Mouse (Mus musculus) G1E-ER4 (cell line): Measurements from ENCODE around the gene Smap1. TPM values are rescaled to one million over a fixed set of nuclear protein-coding genes. Genes with fewer than 3 reads are reported as not detected.

ENCODE experiments used
- GATA1 ChIP-seq: IDR thresholded peaks from one replicate; pipeline ENCODE4 v1.8.0; 2012; ENCODE audit warnings: low read length, inconsistent platforms
- polyA plus RNA-seq: library from polyadenylated mRNA; stranded (reverse); fragments of >175 nt; gene quantifications from 2 replicates; pipeline ENCODE4 v1.2.3, GENCODE M21; 2012

The Smap1 gene
- polyA plus RNA-seq, 1 experiment = 50.7 TPM

DNA sequence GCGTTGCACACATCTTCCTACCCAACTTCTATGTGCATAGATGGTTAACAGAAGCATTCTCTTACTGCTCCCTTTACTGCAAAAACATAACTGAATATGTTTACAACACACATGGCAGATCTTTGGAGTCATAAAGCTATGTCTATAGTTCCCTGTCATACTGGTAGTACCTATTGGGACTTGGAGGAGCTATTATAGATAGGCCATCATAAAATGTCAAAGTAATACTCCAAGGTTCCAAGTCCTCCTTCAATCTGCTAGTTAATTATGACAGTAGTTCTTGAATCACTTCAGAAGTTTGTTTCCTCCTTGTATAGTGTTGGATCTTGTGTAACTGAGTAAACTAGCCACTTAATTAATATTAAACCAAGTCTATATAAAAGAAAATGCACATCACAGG is 49.9 kb downstream of the Smap1 start:
- no peak for TF ChIP-seq GATA1

DNA sequence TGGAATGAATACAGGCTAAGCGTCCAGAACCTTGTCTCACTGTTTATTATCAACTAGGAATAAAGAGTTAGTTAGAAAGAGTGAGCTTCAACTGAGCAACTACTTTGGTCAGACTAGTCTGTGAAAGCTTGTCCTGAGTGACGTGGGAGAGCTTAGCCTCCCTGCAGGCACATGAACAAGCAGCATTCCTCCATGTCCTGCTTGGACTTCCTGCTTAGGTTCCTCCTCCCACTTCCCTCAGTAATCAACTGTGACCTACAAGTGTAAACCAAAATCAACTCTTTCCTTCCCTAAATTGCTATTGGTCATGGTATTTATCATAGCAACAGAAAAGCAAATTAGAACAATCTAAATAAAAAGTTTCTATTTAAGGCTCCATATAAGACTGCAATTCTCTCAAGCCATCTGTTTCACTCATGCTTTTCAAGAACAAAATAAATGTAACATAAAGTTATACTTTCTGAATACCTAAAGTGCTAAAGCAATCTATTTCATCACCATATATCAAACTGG is 54.7 kb downstream of the Smap1 start:
- no peak for TF ChIP-seq GATA1

DNA sequence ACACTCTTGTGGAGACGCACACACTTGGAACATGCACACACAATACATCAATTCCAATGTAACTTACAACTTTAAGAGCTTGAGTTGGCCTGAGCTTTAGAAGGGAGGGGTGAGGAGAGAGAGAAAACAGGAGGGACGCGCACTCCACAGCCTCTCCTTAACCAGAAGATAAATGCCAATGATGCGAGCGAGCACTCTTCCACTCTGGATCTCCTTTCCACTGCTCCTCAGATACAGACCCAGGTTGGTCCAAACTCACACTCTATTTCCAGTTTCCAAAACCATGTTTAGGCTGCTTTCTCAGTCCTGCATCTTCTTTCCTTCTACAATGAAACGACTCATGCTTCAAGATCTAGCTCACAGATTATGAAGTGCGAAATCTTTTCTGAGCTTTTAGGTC is 56.6 kb downstream of the Smap1 start:
- no peak for TF ChIP-seq GATA1

DNA sequence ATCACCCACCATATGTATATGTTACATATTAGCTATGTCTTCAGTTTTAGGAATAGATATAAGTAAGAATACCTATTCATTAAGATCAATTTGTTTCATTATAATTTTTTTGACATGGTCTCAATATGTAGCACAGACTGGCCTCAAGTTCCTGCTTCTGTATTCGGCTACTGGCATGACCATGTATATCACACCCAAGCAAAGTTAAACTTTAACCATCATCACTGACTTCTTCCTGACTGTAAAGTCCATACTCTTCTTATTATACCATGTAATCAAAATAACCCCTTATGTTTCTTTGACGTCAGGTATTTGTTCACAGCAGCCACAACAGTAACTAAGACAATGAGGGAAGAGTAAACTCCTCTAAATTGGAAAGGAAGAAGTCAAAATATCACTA is 61.2 kb downstream of the Smap1 start:
- TF ChIP-seq GATA1 = no peak

DNA sequence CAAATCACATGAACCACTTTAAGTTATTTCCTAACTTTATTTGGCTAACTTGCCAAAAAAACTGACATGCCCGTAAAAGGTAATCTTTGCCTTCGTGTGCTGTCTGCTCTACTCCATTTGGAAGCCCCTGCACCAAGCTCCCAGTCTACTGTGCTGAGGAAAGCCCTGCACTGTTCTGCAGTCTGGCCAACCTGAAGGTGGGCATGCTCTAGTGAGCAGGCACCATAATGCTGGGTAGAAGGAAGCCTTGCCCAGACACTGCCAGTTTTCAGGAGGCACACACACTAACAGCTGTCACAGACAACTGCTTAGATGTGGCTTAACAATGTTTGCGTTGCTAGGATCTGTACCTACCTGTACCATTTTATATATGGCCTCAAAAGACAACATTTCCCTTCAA is 66.5 kb downstream of the Smap1 start:
- TF ChIP-seq GATA1 = no peak

DNA sequence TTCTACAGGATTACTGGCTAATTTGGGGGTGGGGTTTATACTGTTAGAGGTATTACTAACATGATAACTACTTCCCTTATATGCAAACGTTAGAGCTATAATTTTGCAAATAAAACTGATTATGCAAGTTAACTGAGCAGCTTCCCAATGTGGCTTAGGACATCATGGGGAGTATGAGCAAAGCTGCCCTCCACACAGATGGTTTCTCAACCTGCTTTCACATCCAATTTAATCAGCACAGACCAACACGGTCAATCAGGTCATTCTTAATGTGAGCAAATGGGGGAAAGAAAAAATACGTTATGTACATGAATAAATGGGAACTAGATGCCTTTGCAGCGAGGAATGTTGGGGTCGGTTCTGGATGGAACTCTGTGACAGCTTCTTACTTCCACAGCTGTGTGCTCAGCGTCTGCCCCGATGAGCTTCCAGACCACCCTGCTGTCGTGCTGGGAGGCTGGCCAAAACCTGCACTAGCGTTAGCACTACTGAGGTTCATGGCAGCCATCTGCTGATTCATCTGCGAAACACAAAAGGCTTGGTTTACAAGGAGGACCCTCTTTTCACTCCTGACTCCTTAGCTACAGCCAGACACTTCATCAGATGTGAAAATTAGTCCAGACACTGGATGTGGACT is 76.0 kb downstream of the Smap1 start:
- no peak for TF ChIP-seq GATA1

DNA sequence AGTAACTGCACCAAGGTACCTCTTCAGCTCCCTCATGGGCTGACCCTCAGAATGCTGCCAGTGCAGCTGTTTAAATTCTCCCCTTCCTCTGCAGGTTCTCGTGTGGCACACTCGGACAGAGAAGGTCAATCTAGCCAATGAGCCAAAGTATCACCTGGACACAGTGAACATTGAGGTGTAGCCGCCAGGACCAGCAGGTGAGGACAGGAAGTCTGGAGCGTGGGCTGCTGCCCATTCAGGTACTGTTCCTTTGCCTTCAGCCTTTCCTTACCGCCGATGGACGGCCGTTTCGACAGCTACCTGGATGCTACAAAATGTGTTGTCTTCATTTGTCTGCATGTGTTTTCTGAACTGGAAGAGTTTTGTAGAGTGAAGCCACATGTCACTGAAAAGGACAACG is 77.1 kb downstream of the Smap1 start:
- TF ChIP-seq GATA1 = no peak

DNA sequence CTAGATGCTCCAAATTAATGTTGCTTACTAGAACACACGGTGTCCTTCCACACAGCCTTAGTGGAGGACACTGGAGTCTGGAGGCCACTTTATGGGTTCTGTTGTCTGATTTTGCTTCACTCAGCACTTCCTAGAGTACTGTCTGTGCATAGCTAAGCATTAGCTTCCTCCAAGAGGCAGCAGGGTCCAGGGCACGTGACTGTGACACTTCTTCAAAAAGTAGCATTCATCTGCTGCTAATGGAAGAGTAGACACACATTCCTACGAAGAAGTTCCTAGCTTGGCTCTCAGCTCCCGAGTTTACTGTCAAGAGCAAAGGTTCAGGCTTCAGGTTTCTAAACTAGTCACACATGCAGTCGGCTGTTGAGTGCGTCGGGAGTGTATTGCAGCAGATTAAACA is 78.3 kb downstream of the Smap1 start:
- no peak for TF ChIP-seq GATA1

DNA sequence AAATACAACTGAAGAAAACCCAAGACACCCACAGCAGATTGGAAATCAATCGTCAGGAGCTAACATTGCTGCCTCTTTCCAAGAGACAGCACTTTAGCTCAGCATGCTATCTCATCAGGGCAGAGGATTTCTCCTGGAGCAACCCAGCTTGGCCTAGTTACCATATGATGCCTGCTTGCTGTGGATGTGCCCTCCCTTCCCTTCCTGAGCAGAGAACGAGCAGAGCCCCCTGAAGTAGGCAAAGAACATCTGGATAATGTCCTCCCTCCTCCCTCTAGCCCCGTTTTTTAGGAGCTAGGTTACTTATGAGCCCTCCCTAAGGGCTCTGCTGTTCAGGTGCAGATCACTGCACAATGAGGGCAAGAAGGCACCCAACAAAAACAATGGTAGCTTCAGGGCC is 79.5 kb downstream of the Smap1 start:
- no peak for TF ChIP-seq GATA1

DNA sequence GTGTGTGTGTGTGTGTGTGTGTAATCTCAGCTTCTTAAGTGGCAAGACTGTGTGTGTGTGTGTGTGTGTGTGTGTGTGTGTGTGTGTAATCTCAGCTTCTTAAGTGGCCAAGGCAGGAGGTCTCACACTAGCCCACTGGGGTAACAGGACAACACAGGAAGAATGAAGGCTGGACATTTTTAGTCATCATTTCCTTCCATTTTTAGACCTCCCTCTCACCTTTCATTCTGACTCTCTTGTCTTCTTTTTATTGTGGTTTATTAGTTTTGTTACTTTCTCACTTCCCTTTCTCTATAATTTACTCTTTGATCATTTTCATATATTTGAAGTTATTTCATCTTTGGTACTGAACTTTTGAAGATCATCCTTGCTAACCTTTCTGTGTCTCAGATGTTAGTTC is 81.2 kb downstream of the Smap1 start:
- no peak for TF ChIP-seq GATA1

DNA sequence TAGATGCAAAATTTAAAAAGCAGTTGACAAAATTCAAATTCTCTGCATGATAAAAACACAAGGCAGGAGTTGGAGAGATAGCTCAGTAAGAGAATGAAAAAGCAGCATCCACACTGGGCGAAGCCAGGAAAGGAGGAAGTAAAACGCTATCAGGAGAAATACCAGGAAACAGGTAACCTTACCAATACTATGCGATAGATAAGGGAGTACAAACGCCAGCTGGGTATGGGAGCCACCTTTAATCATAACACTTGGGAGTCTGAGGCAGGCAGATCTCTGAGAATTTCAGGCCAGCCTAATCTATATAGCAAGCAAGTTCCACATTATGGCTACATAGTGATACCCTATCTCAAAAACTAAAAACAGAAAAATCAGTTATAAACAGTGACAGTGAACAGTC is 85.5 kb downstream of the Smap1 start:
- peak; percentile 89 for TF ChIP-seq GATA1

DNA sequence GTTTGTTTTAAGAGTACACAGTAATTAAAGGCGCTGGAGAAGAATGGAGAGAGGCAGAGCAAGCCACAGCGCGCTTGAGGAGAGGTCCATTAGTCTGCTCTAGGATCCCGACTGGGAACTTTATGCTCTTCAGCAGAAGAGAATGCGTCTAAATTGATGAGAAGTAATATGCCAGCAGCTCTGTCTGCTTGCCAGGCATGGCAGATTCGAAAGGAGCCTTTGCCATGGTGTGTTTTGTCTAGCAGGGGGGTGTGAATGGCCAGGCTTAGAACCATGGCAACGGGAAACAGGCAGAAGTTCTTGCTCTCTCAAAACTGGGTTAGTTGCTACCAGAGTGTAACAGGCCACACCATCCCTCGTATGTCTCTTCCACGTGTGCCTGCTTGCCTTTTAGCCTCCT is 87.3 kb downstream of the Smap1 start:
- no peak for TF ChIP-seq GATA1

DNA sequence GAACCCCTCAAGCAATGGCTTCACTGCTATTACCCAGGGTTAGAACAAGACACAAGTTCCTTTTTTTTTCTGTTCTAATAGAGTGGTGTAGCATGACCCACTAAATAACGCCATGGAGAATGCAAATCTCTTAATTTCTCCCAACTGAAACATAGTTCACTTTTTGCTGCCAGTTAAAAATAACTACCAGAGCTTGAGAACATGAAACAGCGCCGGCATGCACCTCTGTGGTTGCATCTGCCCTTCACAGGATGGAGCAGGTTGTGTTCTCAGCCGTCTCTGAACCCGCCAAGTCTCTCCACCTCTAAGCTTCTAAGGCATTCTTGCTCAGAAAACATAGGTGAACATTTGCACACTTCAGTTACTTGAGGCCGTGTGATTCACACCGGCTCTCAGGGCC is 87.9 kb downstream of the Smap1 start:
- no peak for TF ChIP-seq GATA1

DNA sequence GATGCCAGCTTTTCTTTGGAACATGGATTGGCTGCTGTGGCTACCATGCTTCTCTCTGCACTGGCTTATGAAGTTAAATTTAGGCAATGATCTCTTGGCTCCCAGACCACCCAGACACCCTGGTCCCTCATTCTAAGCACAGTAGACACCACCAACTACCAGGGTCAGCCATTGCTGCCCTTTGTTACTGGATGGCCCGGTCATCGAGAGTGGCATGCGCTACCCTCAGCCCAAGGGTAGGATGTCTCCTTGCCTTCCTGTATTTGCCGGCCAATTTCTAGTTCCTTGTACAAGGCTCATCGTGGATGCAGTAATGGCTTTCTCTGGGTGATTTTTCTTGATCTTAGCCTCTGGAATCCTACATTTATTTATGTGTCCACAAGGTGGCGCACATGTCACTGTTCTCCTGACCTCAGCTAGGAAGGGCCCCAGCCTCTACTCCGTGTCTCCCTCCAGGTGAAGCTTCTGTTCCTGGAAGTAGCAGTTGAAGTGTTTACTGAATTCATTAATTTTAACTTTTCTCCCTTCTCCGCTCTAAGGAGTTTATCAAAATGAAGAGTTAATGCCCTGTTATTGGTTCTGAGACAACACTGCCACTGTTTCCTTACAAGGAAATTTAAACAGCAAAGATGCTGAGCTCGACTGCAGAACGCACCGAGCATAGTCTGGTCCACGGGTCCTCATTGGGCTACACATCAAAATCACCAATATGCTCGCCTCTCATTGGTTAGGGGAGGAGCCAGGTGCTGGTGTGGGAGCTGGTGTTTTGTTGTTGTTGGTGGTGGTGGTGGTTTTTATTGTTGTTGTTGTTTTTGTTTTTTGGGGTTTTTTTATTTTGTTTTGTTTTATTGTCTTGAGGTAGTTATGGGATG is 95.0 kb downstream of the Smap1 start:
- no peak for TF ChIP-seq GATA1

DNA sequence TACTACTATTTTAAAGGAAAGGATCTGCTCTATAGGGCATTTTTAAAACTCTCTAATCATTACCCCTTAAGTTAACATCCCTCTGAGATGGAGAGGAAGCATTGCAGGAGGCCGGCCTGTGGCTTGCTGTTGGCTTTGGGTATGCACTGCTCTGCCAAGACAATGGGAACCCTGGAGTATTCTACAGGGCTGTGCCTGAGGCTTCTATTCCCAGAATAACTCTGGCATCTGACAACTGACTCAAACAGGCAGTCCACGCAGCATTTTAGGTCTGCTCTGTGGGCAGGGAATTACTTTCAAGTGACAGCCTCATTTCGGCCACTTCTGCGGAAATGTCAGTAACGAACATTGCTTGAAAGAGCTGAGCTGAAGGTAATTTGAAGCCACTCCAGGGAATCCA is 100.5 kb downstream of the Smap1 start:
- no peak for TF ChIP-seq GATA1

DNA sequence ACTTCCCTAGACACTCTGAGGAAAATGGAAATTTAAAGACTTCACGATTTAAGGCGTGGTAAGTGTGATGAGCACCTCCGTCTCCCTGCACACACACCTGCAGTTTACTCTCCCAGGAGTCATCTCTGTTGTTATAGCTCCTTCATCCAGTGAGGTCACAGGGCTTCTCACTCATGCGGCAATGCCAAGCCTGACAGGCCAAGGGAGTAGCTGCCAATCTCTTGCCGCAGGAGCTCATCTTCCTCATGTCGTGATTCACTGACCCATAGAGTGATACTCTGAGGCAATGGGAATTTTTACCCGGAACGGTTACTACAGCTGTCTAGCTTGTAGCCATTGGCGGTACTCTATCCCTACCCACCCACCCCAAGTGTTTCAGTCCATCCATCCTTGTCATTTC is 123.8 kb downstream of the Smap1 start:
- no peak for TF ChIP-seq GATA1

Other genes with a start within 250 kb of the Smap1 start
- 0.01 TPM in 1 of 2 replicates, not detected in the other for gene B3gat2, start 160.6 kb downstream of the Smap1 start, polyA plus RNA-seq
- gene Sdhaf4, start 83.3 kb upstream of the Smap1 start, polyA plus RNA-seq = 0.94 and 1.3 TPM in 2 replicates
- not detected in 2 replicates for gene Fam135a, start 178.0 kb upstream of the Smap1 start, polyA plus RNA-seq